Mouse (Mus musculus) liver, embryonic 11.5 days (tissue): ENCODE measurements around the gene Stx1a. TPM values are rescaled to one million over a fixed set of nuclear protein-coding genes. Genes with fewer than 3 reads are reported as not detected.
"Not testable (repeated sequence)": the region's sequence is repeated elsewhere in the genome, so short reads cannot be mapped to it uniquely, and the experiment has no call there.

ENCODE experiments used
- ATAC-seq: fragments of 200-750 bp; cut with Nextera tagmentation; replicated peaks from 2 replicates; pipeline ENCODE4 v1.8.0; 2017; ENCODE audit warnings: moderate number of reproducible peaks, mild to moderate bottlenecking, moderate TSS enrichment, moderate library complexity; ENCODE audit not compliant: low FRiP score
- DNase-seq: peaks from one replicate; pipeline ENCODE4 v3.0.0-alpha.2; 2017; ENCODE audit warnings: low spot score
- H3K27ac ChIP-seq: fragments of 300-500 bp; sonication (generic); 2 replicates; pipeline ENCODE4 v1.5.1; 2014; ENCODE audit warnings: mild to moderate bottlenecking, low read depth, low read length, control low read depth
- H3K27me3 ChIP-seq: fragments of 300-500 bp; sonication (generic); replicated peaks from 2 replicates; pipeline ENCODE4 v1.6.1; 2014; ENCODE audit warnings: low read length, mixed read lengths; ENCODE audit not compliant: control insufficient read depth, insufficient read depth
- H3K36me3 ChIP-seq: fragments of 300-500 bp; sonication (generic); 2 replicates; pipeline ENCODE4 v1.6.1; 2014; ENCODE audit warnings: mild to moderate bottlenecking, low read length, moderate library complexity, mixed read lengths; ENCODE audit not compliant: control insufficient read depth, insufficient read depth
- H3K4me1 ChIP-seq: fragments of 300-500 bp; sonication (generic); replicated peaks from 2 replicates; pipeline ENCODE4 v1.6.1; 2014; ENCODE audit warnings: low read length, mixed read lengths; ENCODE audit not compliant: control insufficient read depth, insufficient read depth
- H3K4me2 ChIP-seq: fragments of 300-500 bp; sonication (generic); 2 replicates; pipeline ENCODE4 v1.6.1; 2014; ENCODE audit warnings: mild to moderate bottlenecking, control low read depth, moderate library complexity
- H3K4me3 ChIP-seq: fragments of 300-500 bp; sonication (generic); 2 replicates; pipeline ENCODE4 v1.5.1; 2014; ENCODE audit warnings: low read depth, low read length, control low read depth
- H3K9ac ChIP-seq: fragments of 300-500 bp; sonication (generic); 2 replicates; pipeline ENCODE4 v1.6.1; 2014; ENCODE audit warnings: low read depth, low read length, control low read depth
- H3K9me3 ChIP-seq: fragments of 300-500 bp; sonication (generic); 2 replicates; pipeline ENCODE4 v1.6.1; 2016; ENCODE audit warnings: low read length, inconsistent platforms, mixed read lengths; ENCODE audit not compliant: control insufficient read depth
- WGBS: fragments of 180-500 bp; shearing (Covaris S2); extraction: QIAGEN DNeasy Blood & Tissue Kit; methylation state at CpG from one replicate; pipeline ENCODE4 v1.1.7; 2014; 5-methylcytosine and 5-hydroxymethylcytosine counted together
- polyA plus RNA-seq: library from polyadenylated mRNA; unstranded; fragments of >200 nt; fragmentation: Nextera tagmentation; extraction: Ambion mirVana; gene quantifications from 2 replicates; pipeline ENCODE4 v1.2.1, GENCODE M21; 2014

Stx1a gene
- polyA plus RNA-seq, 1 experiment from 2014 or later: 6.4 TPM

- peak within 1 kb of the TSS; percentile 76 for H3K4me3 ChIP-seq
- H3K27ac ChIP-seq: peak within 1 kb of the TSS; percentile 54; the same call in 1 of the 2 replicates
- not testable (repeated sequence) for ATAC-seq, H3K27me3 ChIP-seq, H3K9me3 ChIP-seq, H3K4me1 ChIP-seq, DNase-seq
- H3K36me3 ChIP-seq: peaks cover 24% of the 10 kb centered on the region
- 66% methylated on average over 9 of the region's 9 CpGs for WGBS
- peak within 1 kb of the TSS; percentile 85 for H3K9ac ChIP-seq
- peak within 1 kb of the TSS; percentile 96 for H3K4me2 ChIP-seq
Measured at GRCm38 (mm10) chr5:135064909-135065446, 41.7 kb downstream of the Stx1a start, which contains the start of gene Bud23. Bud23 (minus strand) TSS chr5:135064959.

- Histone ChIP-seq H3K27me3 (no peaks in the 10 kb centered on the region), H3K4me1 (peaks cover 10% of the 10 kb centered on the region), H3K27ac (no peak overlapping the region), H3K9ac (no peak overlapping the region), H3K4me2 (peak overlapping the region; percentile 96), H3K4me3 (0 out of 2 replicates have a peak overlapping the region, but pooled peaks have one; percentile 2), H3K36me3 (peaks cover 14% of the 10 kb centered on the region; the same call in 1 of the 2 replicates), H3K9me3 (no peaks in the 10 kb centered on the region)
- no peak for DNase-seq
- ATAC-seq: no peak
- 89% methylated on average over 3 of the region's 3 CpGs for WGBS
Measured at GRCm38 (mm10) chr5:135066008-135066407, 42.7 kb downstream of the Stx1a start.

GRCm38 (mm10) chr5:135070448-135070847, 47.2 kb downstream of the Stx1a start:
- Histone ChIP-seq H3K4me1 (peaks cover 12% of the 10 kb centered on the region), H3K4me3 (no peak overlapping the region), H3K27ac (no peak overlapping the region), H3K36me3 (peaks cover 6% of the 10 kb centered on the region; the same call in 1 of the 2 replicates), H3K9me3 (no peaks in the 10 kb centered on the region), H3K4me2 (no peak overlapping the region), H3K27me3 (no peaks in the 10 kb centered on the region), H3K9ac (no peak overlapping the region)
- DNase-seq: no peak
- 77% methylated on average over 3 of the region's 3 CpGs for WGBS
- ATAC-seq: no peak

- no peak overlapping the region for H3K27ac ChIP-seq
- no peaks in the 10 kb centered on the region for H3K27me3 ChIP-seq
- no peak overlapping the region for H3K4me2 ChIP-seq
- no peaks in the 10 kb centered on the region for H3K9me3 ChIP-seq
- H3K4me1 ChIP-seq: peaks cover 13% of the 10 kb centered on the region
- H3K9ac ChIP-seq: no peak overlapping the region
- H3K36me3 ChIP-seq: no peaks in the 10 kb centered on the region
- DNase-seq (no peak), ATAC-seq (no peak)
- H3K4me3 ChIP-seq: no peak overlapping the region
- 82% methylated on average over 2 of the region's 2 CpGs for WGBS
Measured at GRCm38 (mm10) chr5:135072061-135072460, 48.8 kb downstream of the Stx1a start.

GRCm38 (mm10) chr5:135072720-135073119, 49.4 kb downstream of the Stx1a start:
- Histone ChIP-seq H3K27ac (no peak overlapping the region), H3K4me1 (peaks cover 16% of the 10 kb centered on the region), H3K4me2 (no peak overlapping the region), H3K9me3 (no peaks in the 10 kb centered on the region), H3K27me3 (no peaks in the 10 kb centered on the region), H3K4me3 (no peak overlapping the region), H3K9ac (no peak overlapping the region), H3K36me3 (no peaks in the 10 kb centered on the region)
- DNase-seq (no peak), ATAC-seq (no peak)
- 52% methylated on average over 6 of the region's 6 CpGs for WGBS

- H3K4me3 ChIP-seq: no peak overlapping the region
- H3K4me1 ChIP-seq: peaks cover 18% of the 10 kb centered on the region
- peak overlapping the region; percentile 40 for H3K4me2 ChIP-seq
- WGBS: 44% methylated on average over 26 of the region's 26 CpGs
- H3K27ac ChIP-seq: no peak overlapping the region
- H3K36me3 ChIP-seq: no peaks in the 10 kb centered on the region
- no peaks in the 10 kb centered on the region for H3K9me3 ChIP-seq
- ATAC-seq (no peak), DNase-seq (no peak)
- H3K9ac ChIP-seq: peak overlapping the region; percentile 32
- H3K27me3 ChIP-seq: no peaks in the 10 kb centered on the region
Measured at GRCm38 (mm10) chr5:135073349-135074150, 50.3 kb downstream of the Stx1a start.

GRCm38 (mm10) chr5:135075655-135076054, 52.4 kb downstream of the Stx1a start:
- peaks cover 5% of the 10 kb centered on the region; the same call in 1 of the 2 replicates for H3K27me3 ChIP-seq
- no peak for DNase-seq
- H3K36me3 ChIP-seq: no peaks in the 10 kb centered on the region
- H3K4me1 ChIP-seq: peaks cover 16% of the 10 kb centered on the region
- no peak overlapping the region for H3K9ac ChIP-seq
- ATAC-seq: no peak
- no peak overlapping the region for H3K27ac ChIP-seq
- H3K9me3 ChIP-seq: no peaks in the 10 kb centered on the region
- H3K4me2 ChIP-seq: no peak overlapping the region
- WGBS: 55% methylated on average over 4 of the region's 4 CpGs
- H3K4me3 ChIP-seq: no peak overlapping the region

GRCm38 (mm10) chr5:135076368-135076767, 53.1 kb downstream of the Stx1a start:
- H3K4me3 ChIP-seq: 0 out of 2 replicates have a peak overlapping the region, but pooled peaks have one; percentile 5
- ATAC-seq (no peak), DNase-seq (no peak)
- H3K9ac ChIP-seq: no peak overlapping the region
- no peaks in the 10 kb centered on the region for H3K36me3 ChIP-seq
- no peak overlapping the region for H3K4me2 ChIP-seq
- no peak overlapping the region for H3K27ac ChIP-seq
- H3K27me3 ChIP-seq: peaks cover 7% of the 10 kb centered on the region; the same call in 1 of the 2 replicates
- no peaks in the 10 kb centered on the region for H3K9me3 ChIP-seq
- WGBS: 86% methylated on average over 14 of the region's 14 CpGs
- peaks cover 16% of the 10 kb centered on the region for H3K4me1 ChIP-seq
